Mouse (Mus musculus) forebrain, postnatal 0 days (tissue): Measurements from ENCODE around the gene Tdo2. TPM values are rescaled to one million over a fixed set of nuclear protein-coding genes. Genes with fewer than 3 reads are reported as not detected.

Experiments
- ATAC-seq: fragments of 200-750 bp; cut with Nextera tagmentation; 2 replicates; pipeline ENCODE4 v1.8.0; 2017; ENCODE audit warnings: mild to moderate bottlenecking, moderate library complexity
- DNase-seq: peaks from one replicate; pipeline ENCODE4 v3.0.0-alpha.2; 2015
- H3K27ac ChIP-seq: fragments of 300-500 bp; sonication (generic); 2 replicates; pipeline ENCODE4 v1.5.1; 2014; ENCODE audit warnings: low read depth, mild to moderate bottlenecking, antibody characterized with exemption, low read length, moderate library complexity, mixed read lengths
- H3K27me3 ChIP-seq: fragments of 300-500 bp; sonication (generic); 2 replicates; pipeline ENCODE4 v1.6.1; 2014; ENCODE audit warnings: mild to moderate bottlenecking, low read length, mixed read lengths; ENCODE audit not compliant: insufficient read depth
- H3K36me3 ChIP-seq: fragments of 300-500 bp; sonication (generic); 2 replicates; pipeline ENCODE4 v1.6.1; 2014; ENCODE audit warnings: mild to moderate bottlenecking, moderate library complexity; ENCODE audit not compliant: insufficient read depth
- H3K4me1 ChIP-seq: fragments of 300-500 bp; sonication (generic); 2 replicates; pipeline ENCODE4 v1.6.1; 2014; ENCODE audit warnings: antibody characterized with exemption; ENCODE audit not compliant: insufficient read depth
- H3K4me2 ChIP-seq: fragments of 300-500 bp; sonication (generic); 2 replicates; pipeline ENCODE4 v1.6.1; 2014; ENCODE audit warnings: low read depth, mild to moderate bottlenecking, moderate library complexity
- H3K4me3 ChIP-seq: fragments of 300-500 bp; sonication (generic); 2 replicates; pipeline ENCODE4 v1.5.1; 2014; ENCODE audit warnings: low read depth, low read length, mixed read lengths
- H3K9ac ChIP-seq: fragments of 300-500 bp; sonication (generic); 2 replicates; pipeline ENCODE4 v1.6.1; 2014; ENCODE audit warnings: mild to moderate bottlenecking
- H3K9me3 ChIP-seq: fragments of 300-500 bp; sonication (generic); 2 replicates; pipeline ENCODE4 v1.6.1; 2016; ENCODE audit warnings: low read length
- CTCF ChIP-seq: sonication (generic); IDR thresholded peaks from 2 replicates; pipeline ENCODE4 v1.5.1; 2016; ENCODE audit warnings: antibody characterized with exemption, control low read depth, low read depth
- WGBS: fragments of 180-500 bp; shearing (Covaris S2); extraction: QIAGEN DNeasy Blood & Tissue Kit; methylation state at CpG from one replicate; pipeline ENCODE4 v1.1.7; 2014; 5-methylcytosine and 5-hydroxymethylcytosine counted together
- polyA plus RNA-seq: library from polyadenylated mRNA; unstranded; fragments of >200 nt; fragmentation: Nextera tagmentation; extraction: Ambion mirVana; gene quantifications from 2 replicates; pipeline ENCODE4 v1.2.1, GENCODE M21; 2015
- total RNA-seq: library from RNA; depleted of rRNA; stranded (reverse); fragments of >200 nt; gene quantifications from 2 replicates; pipeline ENCODE4 v1.2.3, GENCODE M21; 2014; rRNA removed

The Tdo2 gene
- total and polyA plus RNA-seq, 2 experiments from 2014 or later = 0.14 to 1.6 TPM

- TF ChIP-seq CTCF = no peak
- Histone ChIP-seq H3K27ac (no peak overlapping the region), H3K36me3 (no peaks in the 10 kb centered on the region), H3K27me3 (no peaks in the 10 kb centered on the region), H3K9me3 (no peaks in the 10 kb centered on the region), H3K4me1 (peaks cover 1% of the 10 kb centered on the region; the same call in 1 of the 2 replicates), H3K9ac (no peak overlapping the region), H3K4me2 (no peak overlapping the region), H3K4me3 (no peak overlapping the region)
- DNase-seq (no peak), ATAC-seq (no peak)
- 83% methylated on average over 3 of the region's 3 CpGs for WGBS
These were observed 58.6 kb downstream of the Tdo2 start for GRCm38 (mm10) chr3:81917354-81917935.

DNA sequence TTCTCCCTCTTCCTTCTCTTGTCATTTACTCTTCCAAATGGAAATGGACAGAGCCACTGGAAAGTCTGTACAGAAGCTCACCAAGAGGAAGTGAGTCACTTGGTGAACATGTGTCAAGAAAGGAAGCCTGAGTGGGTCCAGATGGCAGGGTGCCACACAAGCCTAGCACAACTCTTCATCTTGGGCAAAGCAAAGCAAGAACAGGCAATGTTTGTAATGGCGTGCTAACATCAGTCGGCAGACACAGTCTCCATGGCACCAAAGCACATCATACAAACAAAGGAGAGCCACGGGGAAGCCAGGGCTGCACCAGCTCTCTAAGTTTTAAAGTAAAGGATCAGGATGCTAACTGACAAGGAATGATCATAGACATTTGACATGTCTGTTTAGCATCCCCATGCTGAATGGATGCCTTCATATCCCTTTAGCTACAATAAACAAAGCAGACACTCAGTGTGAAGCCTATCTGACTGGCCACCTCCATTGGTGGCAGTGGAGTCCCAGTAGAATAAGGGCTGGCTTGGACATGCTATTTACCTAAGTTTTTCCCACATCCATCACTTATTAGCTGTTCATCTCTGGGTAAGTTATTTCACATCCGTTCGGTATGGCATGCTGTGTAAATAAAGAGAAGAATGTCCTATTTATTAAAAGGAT, 59.8 kb downstream of the Tdo2 start:
- no peak overlapping the region for H3K27ac ChIP-seq
- DNase-seq (no peak), ATAC-seq (0 out of 2 replicates have a peak, but pooled peaks have one; percentile 20)
- no peaks in the 10 kb centered on the region for H3K9me3 ChIP-seq
- no peak overlapping the region for H3K9ac ChIP-seq
- H3K27me3 ChIP-seq = no peaks in the 10 kb centered on the region
- no peaks in the 10 kb centered on the region; the same call in 1 of the 2 replicates for H3K4me1 ChIP-seq
- H3K4me2 ChIP-seq = no peak overlapping the region
- no peaks in the 10 kb centered on the region for H3K36me3 ChIP-seq
- TF ChIP-seq CTCF = no peak
- WGBS = 56% methylated on average over 5 of the region's 5 CpGs
- H3K4me3 ChIP-seq = no peak overlapping the region

DNA sequence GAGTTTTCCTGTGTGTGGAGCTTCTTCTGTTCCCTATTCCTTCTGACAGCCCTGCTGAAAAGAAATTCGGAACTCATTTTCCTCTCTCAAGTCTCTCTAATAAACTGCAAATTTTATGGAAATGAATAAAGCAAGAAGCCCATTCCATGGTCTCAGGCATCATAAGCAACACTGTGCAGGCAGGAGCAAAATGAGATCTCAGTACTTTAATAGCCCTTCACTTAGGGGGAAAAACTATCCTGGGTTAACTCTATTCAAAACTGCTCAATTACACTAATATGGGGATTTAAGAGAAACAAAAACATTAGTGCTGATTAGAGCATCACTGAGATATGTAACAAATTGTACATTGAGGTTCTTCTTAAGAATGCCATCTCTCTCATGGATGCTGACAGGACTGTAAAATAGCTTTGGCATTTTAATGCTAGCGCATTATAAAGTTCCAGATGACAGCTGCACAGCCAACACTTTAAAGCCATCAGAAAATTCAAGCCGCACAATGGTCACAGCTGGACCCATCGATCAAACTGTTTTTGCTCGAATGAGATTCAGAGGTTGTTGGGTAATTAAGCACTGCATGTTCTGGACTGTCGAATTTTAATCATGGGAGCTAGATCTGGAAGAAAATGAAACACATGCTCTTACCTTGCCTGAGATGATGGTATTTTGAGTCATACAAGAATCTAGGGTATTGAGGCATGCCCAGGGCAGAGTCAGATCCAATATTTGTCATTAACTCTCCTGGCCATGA, 65.5 kb downstream of the Tdo2 start:
- TF ChIP-seq CTCF = no peak
- WGBS = 18% methylated on average over 6 of the region's 6 CpGs

More for the DNA sequence above, 65.5 kb downstream of the Tdo2 start:
- Histone ChIP-seq H3K4me1 (no peaks in the 10 kb centered on the region), H3K36me3 (no peaks in the 10 kb centered on the region), H3K27ac (no peak overlapping the region), H3K4me2 (no peak overlapping the region), H3K9me3 (no peaks in the 10 kb centered on the region), H3K9ac (no peak overlapping the region), H3K4me3 (no peak overlapping the region), H3K27me3 (no peaks in the 10 kb centered on the region)
- DNase-seq (no peak), ATAC-seq (peak; percentile 72)

Other genes with a start within 250 kb of the Tdo2 start
- gene Ctso, start 43.6 kb downstream of the Tdo2 start, total RNA-seq = 6.1 and 9.2 TPM in 2 replicates
- 11.8 and 13.6 TPM in 2 replicates for gene Ctso, start 43.6 kb downstream of the Tdo2 start, polyA plus RNA-seq
- 0.15 TPM in 1 of 2 replicates, not detected in the other for gene Asic5, start 6.1 kb upstream of the Tdo2 start, total RNA-seq
- gene Asic5, start 6.1 kb upstream of the Tdo2 start, polyA plus RNA-seq = not detected in 2 replicates
- 67.1 and 108 TPM in 2 replicates for gene Gucy1b1, start 98.5 kb upstream of the Tdo2 start, total RNA-seq
- gene Gucy1b1, start 98.5 kb upstream of the Tdo2 start, polyA plus RNA-seq = 82.4 and 84.0 TPM in 2 replicates
- 101 and 152 TPM in 2 replicates for gene Gucy1a1, start 169.6 kb upstream of the Tdo2 start, total RNA-seq
- gene Gucy1a1, start 169.6 kb upstream of the Tdo2 start, polyA plus RNA-seq = 57.9 and 70.6 TPM in 2 replicates